Mouse (Mus musculus): ENCODE data around the gene Lias. TPM values are rescaled to one million over a fixed set of nuclear protein-coding genes. Genes with fewer than 3 reads are reported as not detected.

Gene Lias
- polyA plus RNA-seq, 1 experiment from 2014 or later: 67.7 TPM

- peak overlapping the region; percentile 86 for H3K4me2 ChIP-seq
- no peaks in the 10 kb centered on the region for H3K9me3 ChIP-seq (replicated peaks)
- no peaks in the 10 kb centered on the region for H3K27me3 ChIP-seq
- no peaks in the 10 kb centered on the region for H3K36me3 ChIP-seq (ENCODE audit: poor library complexity, severe bottlenecking)
- ATAC-seq: 0 out of 2 replicates have a peak, but pooled peaks have one; percentile 9
- H3K4me3 ChIP-seq: peak overlapping the region; percentile 83
- WGBS: 4% methylated on average over 15 of the region's 15 CpGs
- H3K9ac ChIP-seq: peak overlapping the region; percentile 90
- H3K4me1 ChIP-seq: peaks cover 12% of the 10 kb centered on the region
- H3K27ac ChIP-seq: peak overlapping the region; percentile 65
Observed at GRCm38 (mm10) chr5:65434471-65435362, 43.4 kb downstream of the Lias start.

GRCm38 (mm10) chr5:65435363-65435805 lies 44.1 kb downstream of the Lias start:
- Histone ChIP-seq H3K4me2 (peak overlapping the region; percentile 86), H3K27ac (peak overlapping the region; percentile 65), H3K4me1 (peaks cover 12% of the 10 kb centered on the region), H3K9ac (peak overlapping the region; percentile 90), H3K9me3 (replicated peaks) (no peaks in the 10 kb centered on the region), H3K36me3 (ENCODE audit: poor library complexity, severe bottlenecking) (no peaks in the 10 kb centered on the region), H3K4me3 (peak overlapping the region; percentile 83), H3K27me3 (no peaks in the 10 kb centered on the region)
- WGBS: under 1% methylated on average over 47 of the region's 47 CpGs
- ATAC-seq: no peak; the same call in none of the 2 replicates

- H3K4me1 ChIP-seq: peaks cover 12% of the 10 kb centered on the region
- no peaks in the 10 kb centered on the region for H3K27me3 ChIP-seq
- no peaks in the 10 kb centered on the region for H3K36me3 ChIP-seq (ENCODE audit: poor library complexity, severe bottlenecking)
- H3K9me3 ChIP-seq (replicated peaks): no peaks in the 10 kb centered on the region
- H3K4me2 ChIP-seq: peak within 1 kb of the TSS; percentile 86
- H3K4me3 ChIP-seq: peak within 1 kb of the TSS; percentile 83
- peak within 1 kb of the TSS; percentile 65 for H3K27ac ChIP-seq
- peak; percentile 99 for ATAC-seq
- peak within 1 kb of the TSS; percentile 90 for H3K9ac ChIP-seq
- under 1% methylated on average over 47 of the region's 51 CpGs for WGBS
Observed at GRCm38 (mm10) chr5:65435806-65436561, 44.7 kb downstream of the Lias start, which contains the start of gene Ugdh. Gene Ugdh (minus strand): TSS chr5:65435949.

- no peak overlapping the region for H3K27ac ChIP-seq
- no peaks in the 10 kb centered on the region for H3K36me3 ChIP-seq (ENCODE audit: poor library complexity, severe bottlenecking)
- H3K4me3 ChIP-seq: no peak overlapping the region
- no peaks in the 10 kb centered on the region for H3K27me3 ChIP-seq
- H3K9me3 ChIP-seq (replicated peaks): no peaks in the 10 kb centered on the region
- H3K9ac ChIP-seq: no peak overlapping the region
- H3K4me2 ChIP-seq: no peak overlapping the region
- peaks cover 12% of the 10 kb centered on the region for H3K4me1 ChIP-seq
- ATAC-seq: no peak
Observed at GRCm38 (mm10) chr5:65438041-65438440, 46.7 kb downstream of the Lias start.

- no peak overlapping the region for H3K4me2 ChIP-seq
- no peak for ATAC-seq
- peaks cover 13% of the 10 kb centered on the region for H3K36me3 ChIP-seq (ENCODE audit: poor library complexity, severe bottlenecking)
- no peak overlapping the region for H3K9ac ChIP-seq
- no peaks in the 10 kb centered on the region for H3K4me1 ChIP-seq
- no peaks in the 10 kb centered on the region for H3K27me3 ChIP-seq
- WGBS: 93% methylated on average over 2 of the region's 6 CpGs
- no peak overlapping the region for H3K27ac ChIP-seq
- H3K4me3 ChIP-seq: no peak overlapping the region
- no peaks in the 10 kb centered on the region for H3K9me3 ChIP-seq (replicated peaks)
Observed at GRCm38 (mm10) chr5:65444981-65445380, 53.7 kb downstream of the Lias start.

GRCm38 (mm10) chr5:65446756-65447155 lies 55.5 kb downstream of the Lias start:
- H3K4me1 ChIP-seq: no peaks in the 10 kb centered on the region
- no peak for ATAC-seq

GRCm38 (mm10) chr5:65447826-65448225 lies 56.5 kb downstream of the Lias start:
- H3K27ac ChIP-seq: no peak overlapping the region
- no peak for ATAC-seq
- WGBS: 81% methylated on average over 2 of the region's 2 CpGs

More at GRCm38 (mm10) chr5:65446756-65447155, 55.5 kb downstream of the Lias start:
- Histone ChIP-seq H3K9ac (no peak overlapping the region), H3K27ac (no peak overlapping the region), H3K27me3 (no peaks in the 10 kb centered on the region), H3K36me3 (ENCODE audit: poor library complexity, severe bottlenecking) (peaks cover 17% of the 10 kb centered on the region), H3K9me3 (replicated peaks) (no peaks in the 10 kb centered on the region), H3K4me2 (no peak overlapping the region), H3K4me3 (no peak overlapping the region)
- 82% methylated on average over 2 of the region's 2 CpGs for WGBS

GRCm38 (mm10) chr5:65448941-65449340 lies 57.6 kb downstream of the Lias start:
- ATAC-seq: no peak
- WGBS: 80% methylated on average over 4 of the region's 4 CpGs
- Histone ChIP-seq H3K9me3 (replicated peaks) (no peaks in the 10 kb centered on the region), H3K36me3 (ENCODE audit: poor library complexity, severe bottlenecking) (peaks cover 25% of the 10 kb centered on the region), H3K4me2 (no peak overlapping the region), H3K4me3 (no peak overlapping the region), H3K9ac (no peak overlapping the region), H3K27me3 (no peaks in the 10 kb centered on the region), H3K4me1 (no peaks in the 10 kb centered on the region), H3K27ac (no peak overlapping the region)

More at GRCm38 (mm10) chr5:65447826-65448225, 56.5 kb downstream of the Lias start:
- no peaks in the 10 kb centered on the region for H3K4me1 ChIP-seq
- H3K4me3 ChIP-seq: no peak overlapping the region
- H3K36me3 ChIP-seq (ENCODE audit: poor library complexity, severe bottlenecking): peaks cover 24% of the 10 kb centered on the region
- H3K9ac ChIP-seq: no peak overlapping the region
- no peaks in the 10 kb centered on the region for H3K27me3 ChIP-seq
- H3K9me3 ChIP-seq (replicated peaks): no peaks in the 10 kb centered on the region
- H3K4me2 ChIP-seq: no peak overlapping the region

GRCm38 (mm10) chr5:65454771-65455170 lies 63.5 kb downstream of the Lias start:
- H3K4me2 ChIP-seq: no peak overlapping the region
- ATAC-seq: no peak
- 76% methylated on average over 5 of the region's 5 CpGs for WGBS
- no peak overlapping the region for H3K9ac ChIP-seq
- peaks cover 14% of the 10 kb centered on the region for H3K36me3 ChIP-seq (ENCODE audit: poor library complexity, severe bottlenecking)
- H3K4me3 ChIP-seq: no peak overlapping the region
- H3K27ac ChIP-seq: no peak overlapping the region
- no peaks in the 10 kb centered on the region for H3K27me3 ChIP-seq
- H3K4me1 ChIP-seq: no peaks in the 10 kb centered on the region
- no peaks in the 10 kb centered on the region for H3K9me3 ChIP-seq (replicated peaks)

- no peak for ATAC-seq
- 71% methylated on average over 7 of the region's 7 CpGs for WGBS
- H3K36me3 ChIP-seq (ENCODE audit: poor library complexity, severe bottlenecking): peaks cover 15% of the 10 kb centered on the region; the same call in 1 of the 2 replicates
- no peak overlapping the region for H3K9ac ChIP-seq
- H3K4me1 ChIP-seq: no peaks in the 10 kb centered on the region
- H3K27ac ChIP-seq: no peak overlapping the region
- no peak overlapping the region for H3K4me3 ChIP-seq
- H3K27me3 ChIP-seq: no peaks in the 10 kb centered on the region
- no peak overlapping the region for H3K4me2 ChIP-seq
- H3K9me3 ChIP-seq (replicated peaks): no peaks in the 10 kb centered on the region
Observed at GRCm38 (mm10) chr5:65457086-65457827, 66.0 kb downstream of the Lias start.

GRCm38 (mm10) chr5:65457846-65458245 lies 66.5 kb downstream of the Lias start:
- 71% methylated on average over 5 of the region's 5 CpGs for WGBS
- H3K9me3 ChIP-seq (replicated peaks): no peaks in the 10 kb centered on the region
- no peak overlapping the region for H3K4me3 ChIP-seq
- H3K27ac ChIP-seq: no peak overlapping the region
- no peak overlapping the region for H3K9ac ChIP-seq
- H3K36me3 ChIP-seq (ENCODE audit: poor library complexity, severe bottlenecking): peaks cover 9% of the 10 kb centered on the region; the same call in 1 of the 2 replicates
- no peaks in the 10 kb centered on the region for H3K27me3 ChIP-seq
- no peak overlapping the region for H3K4me2 ChIP-seq
- no peaks in the 10 kb centered on the region for H3K4me1 ChIP-seq
- ATAC-seq: no peak
